In genomic region chr7:100932481-100933007, GRCm38 (mm10) we compare ENCODE assay signal across 7 mouse cellular contexts. TPM values are rescaled to one million over a fixed set of nuclear protein-coding genes. Genes with fewer than 3 reads are reported as not detected.
DNase-seq lines count a peak whose midpoint lies in the region; ATAC-seq and TF ChIP-seq lines count a peak whose summit lies in the region.

No protein-coding gene starts in this region.

- H3K36me3 ChIP-seq in intestine, postnatal 0 days (ENCODE audit: control insufficient read depth, insufficient read depth), result no peaks in the 10 kb centered on the region; the same call in 1 of the 2 replicates
- H3K36me3 ChIP-seq in limb, embryonic 14.5 days (ENCODE audit: control insufficient read depth, insufficient read depth, low read length), result peaks cover 4% of the 10 kb centered on the region
- H3K36me3 ChIP-seq in midbrain, embryonic 16.5 days (ENCODE audit: control insufficient read depth, insufficient read depth, low read length), result no peaks in the 10 kb centered on the region
- H3K36me3 ChIP-seq in spleen, adult 2 months (ENCODE audit: control insufficient read depth, insufficient read depth, low read length), result no peaks in the 10 kb centered on the region

- TF ChIP-seq POLR2A in limb, embryonic 14.5 days (IDR thresholded peaks at IDR 0.05; ENCODE audit: borderline replicate concordance, extremely low read depth, insufficient read depth, insufficient read length), result 0 out of 2 replicates have a peak, but pooled peaks have one; percentile 9
- TF ChIP-seq POLR2A in spleen, adult 2 months (IDR thresholded peaks at IDR 0.05; ENCODE audit: low read depth, low read length), result no peak

- no peaks in the 10 kb centered on the region for H3K9me3 ChIP-seq in intestine, postnatal 0 days (ENCODE audit: control insufficient read depth)
- H3K9me3 ChIP-seq in limb, embryonic 14.5 days (ENCODE audit: control insufficient read depth, low read length), result no peaks in the 10 kb centered on the region
- no peaks in the 10 kb centered on the region for H3K9me3 ChIP-seq in midbrain, embryonic 16.5 days (replicated peaks; ENCODE audit: control insufficient read depth, low read length, poor library complexity, severe bottlenecking)

- ATAC-seq in granulocyte monocyte progenitor cell, adult 5-6 weeks (replicated peaks; ENCODE audit: poor library complexity, severe bottlenecking), result peak; percentile 78
- peak; percentile 70 for ATAC-seq in intestine, postnatal 0 days
- peak; percentile 89 for ATAC-seq in limb, embryonic 14.5 days (ENCODE audit: low FRiP score, low read depth)
- ATAC-seq in midbrain, embryonic 16.5 days, result peak; percentile 74

- H3K4me1 ChIP-seq in intestine, postnatal 0 days (replicated peaks; ENCODE audit: control insufficient read depth, insufficient read depth, low read length), result peaks cover 2% of the 10 kb centered on the region; the same call in 1 of the 2 replicates
- peaks cover 34% of the 10 kb centered on the region for H3K4me1 ChIP-seq in limb, embryonic 14.5 days (ENCODE audit: control insufficient read depth, insufficient read depth, low read length)
- H3K4me1 ChIP-seq in midbrain, embryonic 16.5 days (ENCODE audit: control insufficient read depth, insufficient read depth, low read length), result no peaks in the 10 kb centered on the region; the same call in none of the 2 replicates
- peaks cover 11% of the 10 kb centered on the region for H3K4me1 ChIP-seq in spleen, adult 2 months (ENCODE audit: control insufficient read depth, insufficient read depth, insufficient read length)

- H3K27me3 ChIP-seq in intestine, postnatal 0 days (replicated peaks; ENCODE audit: control insufficient read depth, insufficient read depth, low read length), result peaks cover 21% of the 10 kb centered on the region
- H3K27me3 ChIP-seq in limb, embryonic 14.5 days (ENCODE audit: control insufficient read depth, insufficient read depth, low read length), result no peaks in the 10 kb centered on the region
- peaks cover 18% of the 10 kb centered on the region for H3K27me3 ChIP-seq in midbrain, embryonic 16.5 days (ENCODE audit: control insufficient read depth, insufficient read depth, low read depth, low read length)
- peaks cover 16% of the 10 kb centered on the region for H3K27me3 ChIP-seq in spleen, adult 2 months (ENCODE audit: control insufficient read depth, insufficient read depth, low read length)

- peak overlapping the region; percentile 58 for H3K4me3 ChIP-seq in intestine, postnatal 0 days (ENCODE audit: low read depth, low read length)
- peak overlapping the region; percentile 95 for H3K4me3 ChIP-seq in limb, embryonic 14.5 days (replicated peaks; ENCODE audit: low read length)
- H3K4me3 ChIP-seq in midbrain, embryonic 16.5 days (ENCODE audit: low read depth, low read length), result peak overlapping the region; percentile 43
- H3K4me3 ChIP-seq in spleen, adult 2 months (ENCODE audit: extremely low read depth, insufficient read depth, insufficient read length), result peak overlapping the region; percentile 50

- WGBS in intestine, postnatal 0 days, result under 1% methylated on average over 27 of the region's 27 CpGs
- 0% methylated on average over 26 of the region's 27 CpGs for WGBS in limb, embryonic 14.5 days
- under 1% methylated on average over 26 of the region's 27 CpGs for WGBS in midbrain, embryonic 16.5 days
- WGBS in spleen, adult 2 months, result under 1% methylated on average over 23 of the region's 27 CpGs

- peak overlapping the region; percentile 85; the same call in 1 of the 2 replicates for H3K27ac ChIP-seq in intestine, postnatal 0 days (ENCODE audit: low read depth, low read length)
- H3K27ac ChIP-seq in limb, embryonic 14.5 days (replicated peaks; ENCODE audit: low read depth, low read length), result peak overlapping the region; percentile 99
- peak overlapping the region; percentile 19; the same call in 1 of the 2 replicates for H3K27ac ChIP-seq in midbrain, embryonic 16.5 days (ENCODE audit: low read length)
- H3K27ac ChIP-seq in spleen, adult 2 months (ENCODE audit: insufficient read depth, low read length), result no peak overlapping the region; the same call in 1 of the 2 replicates

- peak; percentile 80 to 81 for DNase-seq in adrenal gland, adult 18-20 months (ENCODE audit: low spot score in 2 of 2)
- peak; percentile 96 for DNase-seq in embryo, embryonic 11 days
- DNase-seq in limb, embryonic 14.5 days (ENCODE audit: low spot score), result peak; percentile 97
- DNase-seq in spleen, adult 2 months (ENCODE audit: low read depth in 1 of 2, low spot score in 2 of 2), result peak; percentile 58 to 71

- peak overlapping the region; percentile 90 for H3K4me2 ChIP-seq in intestine, postnatal 0 days (replicated peaks; ENCODE audit: low read depth)
- peak overlapping the region; percentile 97 for H3K4me2 ChIP-seq in limb, embryonic 14.5 days (replicated peaks; ENCODE audit: low read depth, low read length, severe bottlenecking)
- H3K4me2 ChIP-seq in midbrain, embryonic 16.5 days (ENCODE audit: low read length), result peak overlapping the region; percentile 67

- TF ChIP-seq CTCF in intestine, postnatal 0 days (IDR thresholded peaks at IDR 0.05; ENCODE audit: low read depth), result peak; percentile 95
- TF ChIP-seq CTCF in spleen, adult 2 months (IDR thresholded peaks at IDR 0.05; ENCODE audit: extremely low read depth, insufficient read depth, insufficient read length, insufficient replicate concordance), result peak; percentile 49; the same call in 1 of the 2 replicates

- peak overlapping the region; percentile 75 for H3K9ac ChIP-seq in intestine, postnatal 0 days (ENCODE audit: low read depth, low read length)
- H3K9ac ChIP-seq in limb, embryonic 14.5 days (ENCODE audit: low read depth, low read length, severe bottlenecking), result peak overlapping the region; percentile 95
- 0 out of 2 replicates have a peak overlapping the region, but pooled peaks have one; percentile 23 for H3K9ac ChIP-seq in midbrain, embryonic 16.5 days (ENCODE audit: low read depth, low read length)

RNA-seq across cellular contexts. Expression of gene Arhgef17, which starts 0.6 kb away (rescaled TPM):
- 10 to 100 TPM; 50.4 to 79.5 TPM for total RNA-seq in adrenal gland, adult 18-20 months (2021)
- total RNA-seq in granulocyte monocyte progenitor cell, adult 5-6 weeks (2014; fragmentation: Nextera tagmentation), result 0.30 TPM in 1 of 2 replicates, not detected in the other
- total RNA-seq in granulocyte monocyte progenitor cell, adult 5-6 weeks (2017), result not detected in 2 replicates
- 2.0 and 2.5 TPM in 2 replicates for polyA plus RNA-seq in intestine, postnatal 0 days (2015; fragmentation: Nextera tagmentation; extraction: Ambion mirVana)
- 42.8 and 55.2 TPM in 2 replicates for polyA plus RNA-seq in limb, embryonic 14.5 days (2012; rRNA removed)
- 15.4 and 16.4 TPM in 2 replicates for polyA plus RNA-seq in limb, embryonic 14.5 days (2014; fragmentation: Nextera tagmentation; extraction: Ambion mirVana)
- 13.8 and 17.6 TPM in 2 replicates for polyA plus RNA-seq in midbrain, embryonic 16.5 days (2015; fragmentation: Nextera tagmentation; extraction: Ambion mirVana)
- 12.3 and 13.5 TPM in 2 replicates for polyA plus RNA-seq in spleen, adult 2 months (2012; rRNA removed)

RNA-seq across cellular contexts. Expression of gene P2ry6, which starts 41.9 kb away (rescaled TPM):
- 1 to 10 TPM; 3.1 to 5.4 TPM for total RNA-seq in adrenal gland, adult 18-20 months (2021)
- total RNA-seq in granulocyte monocyte progenitor cell, adult 5-6 weeks (2014; fragmentation: Nextera tagmentation), result not detected in 2 replicates
- total RNA-seq in granulocyte monocyte progenitor cell, adult 5-6 weeks (2017), result 0.17 TPM in 1 of 2 replicates, not detected in the other
- polyA plus RNA-seq in intestine, postnatal 0 days (2015; fragmentation: Nextera tagmentation; extraction: Ambion mirVana), result 5.7 and 7.0 TPM in 2 replicates
- 5.3 and 8.5 TPM in 2 replicates for polyA plus RNA-seq in limb, embryonic 14.5 days (2012; rRNA removed)
- 5.9 and 6.5 TPM in 2 replicates for polyA plus RNA-seq in limb, embryonic 14.5 days (2014; fragmentation: Nextera tagmentation; extraction: Ambion mirVana)
- polyA plus RNA-seq in midbrain, embryonic 16.5 days (2015; fragmentation: Nextera tagmentation; extraction: Ambion mirVana), result 2.8 and 3.0 TPM in 2 replicates
- polyA plus RNA-seq in spleen, adult 2 months (2012; rRNA removed), result 36.0 and 46.0 TPM in 2 replicates

Comparison
In these comparisons a context has a peak if more than half of its experiments do, and no peak if none do; other contexts are left out.
1. H3K4me3 ChIP-seq: peak in every context shown above with its lines; median percentile 95 in limb, embryonic 14.5 days; 58 in intestine, postnatal 0 days; 50 in spleen, adult 2 months; 43 in midbrain, embryonic 16.5 days.
2. H3K9ac ChIP-seq: peak in every context shown above with its lines; median percentile 95 in limb, embryonic 14.5 days; 75 in intestine, postnatal 0 days; 23 in midbrain, embryonic 16.5 days.